Comparison of ENCODE assay signal across 8 mouse cellular contexts in genomic region chr11:101060126-101060525, GRCm38 (mm10). TPM values are rescaled to one million over a fixed set of nuclear protein-coding genes. Genes with fewer than 3 reads are reported as not detected.
DNase-seq lines count a peak whose midpoint lies in the region; ATAC-seq lines count a peak whose summit lies in the region.

No protein-coding gene starts in this region.

- no peaks in the 10 kb centered on the region for H3K27me3 ChIP-seq in embryonic facial prominence, embryonic 15.5 days
- H3K27me3 ChIP-seq in midbrain, embryonic 16.5 days (ENCODE audit: control insufficient read depth, insufficient read depth, low read depth, low read length) = no peaks in the 10 kb centered on the region

- no peaks in the 10 kb centered on the region for H3K9me3 ChIP-seq in embryonic facial prominence, embryonic 15.5 days (replicated peaks)
- H3K9me3 ChIP-seq in midbrain, embryonic 16.5 days (replicated peaks; ENCODE audit: control insufficient read depth, low read length, poor library complexity, severe bottlenecking) = no peaks in the 10 kb centered on the region

- peak overlapping the region; percentile 93 for H3K27ac ChIP-seq in embryonic facial prominence, embryonic 15.5 days (replicated peaks)
- H3K27ac ChIP-seq in midbrain, embryonic 16.5 days (ENCODE audit: low read length) = peak overlapping the region; percentile 50; the same call in 1 of the 2 replicates

- peaks cover 75% of the 10 kb centered on the region for H3K4me1 ChIP-seq in embryonic facial prominence, embryonic 15.5 days
- H3K4me1 ChIP-seq in midbrain, embryonic 16.5 days (ENCODE audit: control insufficient read depth, insufficient read depth, low read length) = no peaks in the 10 kb centered on the region

- DNase-seq in cerebellum, adult 18-20 months = peak; percentile 65 to 66
- DNase-seq in Muller cell, postnatal 12 days (ENCODE audit: inconsistent ontology term) = peak; percentile 88
- peak; percentile 87 for DNase-seq in heart, postnatal 4 days
- peak; percentile 66 to 73 for DNase-seq in left cerebral cortex, postnatal 36 days (ENCODE audit: low spot score in 2 of 2)
- no peak for DNase-seq in yolk sac, embryonic 10.5 days (ENCODE audit: low spot score)

- 31% methylated on average over 8 of the region's 8 CpGs for WGBS in embryonic facial prominence, embryonic 15.5 days
- WGBS in midbrain, embryonic 16.5 days = 80% methylated on average over 8 of the region's 8 CpGs

- no peak overlapping the region for H3K9ac ChIP-seq in embryonic facial prominence, embryonic 15.5 days
- H3K9ac ChIP-seq in midbrain, embryonic 16.5 days (ENCODE audit: low read depth, low read length) = no peak overlapping the region

- no peak overlapping the region for H3K4me3 ChIP-seq in embryonic facial prominence, embryonic 15.5 days (replicated peaks)
- H3K4me3 ChIP-seq in midbrain, embryonic 16.5 days (ENCODE audit: low read depth, low read length) = no peak overlapping the region

- no peak overlapping the region for H3K4me2 ChIP-seq in embryonic facial prominence, embryonic 15.5 days (replicated peaks)
- H3K4me2 ChIP-seq in midbrain, embryonic 16.5 days (ENCODE audit: low read length) = no peak overlapping the region

- H3K36me3 ChIP-seq in embryonic facial prominence, embryonic 15.5 days = peaks cover 23% of the 10 kb centered on the region
- peaks cover 51% of the 10 kb centered on the region for H3K36me3 ChIP-seq in midbrain, embryonic 16.5 days (ENCODE audit: control insufficient read depth, insufficient read depth, low read length)

- intact Hi-C loops in left cerebral cortex, postnatal 36 days (cut with DNase I) = no loop called here

- no peak for ATAC-seq in cerebellum, adult (ENCODE audit: insufficient number of reproducible peaks, low FRiP score, low TSS enrichment)
- ATAC-seq in embryonic facial prominence, embryonic 15.5 days (ENCODE audit: insufficient number of reproducible peaks, low FRiP score, low TSS enrichment, low read depth) = 0 out of 2 replicates have a peak, but pooled peaks have one; percentile 49
- no peak for ATAC-seq in midbrain, embryonic 16.5 days

RNA-seq across cellular contexts. Expression of gene Naglu, which starts 9.7 kb away (rescaled TPM):
- 15.1 and 16.6 TPM in 2 replicates for polyA plus RNA-seq in embryonic facial prominence, embryonic 15.5 days (2015; fragmentation: Nextera tagmentation; extraction: Ambion mirVana)
- total RNA-seq in heart, postnatal 4 days (2021) = 10 to 100 TPM in 1 of 2 experiments, 1 to 10 TPM in 1; 9.0 to 10.1 TPM
- total RNA-seq in left cerebral cortex, postnatal 36 days (2021) = 1 to 10 TPM; 8.8 to 9.1 TPM
- 13.2 and 14.2 TPM in 2 replicates for polyA plus RNA-seq in midbrain, embryonic 16.5 days (2015; fragmentation: Nextera tagmentation; extraction: Ambion mirVana)

RNA-seq across cellular contexts. Expression of gene Hsd17b1, which starts 18.1 kb away (rescaled TPM):
- 0.24 and 0.25 TPM in 2 replicates for polyA plus RNA-seq in embryonic facial prominence, embryonic 15.5 days (2015; fragmentation: Nextera tagmentation; extraction: Ambion mirVana)
- total RNA-seq in heart, postnatal 4 days (2021) = not detected
- total RNA-seq in left cerebral cortex, postnatal 36 days (2021) = under 1 TPM; 0.70 to 0.79 TPM
- polyA plus RNA-seq in midbrain, embryonic 16.5 days (2015; fragmentation: Nextera tagmentation; extraction: Ambion mirVana) = 0.21 and 0.49 TPM in 2 replicates

RNA-seq across cellular contexts. Expression of gene Coasy, which starts 22.2 kb away (rescaled TPM):
- 43.2 and 44.9 TPM in 2 replicates for polyA plus RNA-seq in embryonic facial prominence, embryonic 15.5 days (2015; fragmentation: Nextera tagmentation; extraction: Ambion mirVana)
- total RNA-seq in heart, postnatal 4 days (2021) = 10 to 100 TPM; 15.4 to 16.2 TPM
- 10 to 100 TPM; 22.7 to 26.3 TPM for total RNA-seq in left cerebral cortex, postnatal 36 days (2021)
- polyA plus RNA-seq in midbrain, embryonic 16.5 days (2015; fragmentation: Nextera tagmentation; extraction: Ambion mirVana) = 42.0 and 43.5 TPM in 2 replicates

RNA-seq across cellular contexts. Expression of gene Mlx, which starts 27.0 kb away (rescaled TPM):
- 50.3 and 52.0 TPM in 2 replicates for polyA plus RNA-seq in embryonic facial prominence, embryonic 15.5 days (2015; fragmentation: Nextera tagmentation; extraction: Ambion mirVana)
- total RNA-seq in heart, postnatal 4 days (2021) = 10 to 100 TPM; 17.5 to 17.7 TPM
- 10 to 100 TPM; 38.9 to 41.8 TPM for total RNA-seq in left cerebral cortex, postnatal 36 days (2021)
- 93.8 and 96.5 TPM in 2 replicates for polyA plus RNA-seq in midbrain, embryonic 16.5 days (2015; fragmentation: Nextera tagmentation; extraction: Ambion mirVana)

RNA-seq across cellular contexts. Expression of gene Psmc3ip, which starts 35.1 kb away (rescaled TPM):
- 32.0 and 33.6 TPM in 2 replicates for polyA plus RNA-seq in embryonic facial prominence, embryonic 15.5 days (2015; fragmentation: Nextera tagmentation; extraction: Ambion mirVana)
- 10 to 100 TPM; 11.7 to 13.6 TPM for total RNA-seq in heart, postnatal 4 days (2021)
- total RNA-seq in left cerebral cortex, postnatal 36 days (2021) = 1 to 10 TPM; 2.1 to 3.1 TPM
- 15.2 and 17.6 TPM in 2 replicates for polyA plus RNA-seq in midbrain, embryonic 16.5 days (2015; fragmentation: Nextera tagmentation; extraction: Ambion mirVana)
